Mouse (Mus musculus): ENCODE results near the gene Atp12a. TPM values are rescaled to one million over a fixed set of nuclear protein-coding genes. Genes with fewer than 3 reads are reported as not detected.

Atp12a gene
- total RNA-seq (2022): under 1 TPM in 2 of 4 experiments, not detected in 2; 0.30 to 0.57 TPM

DNA sequence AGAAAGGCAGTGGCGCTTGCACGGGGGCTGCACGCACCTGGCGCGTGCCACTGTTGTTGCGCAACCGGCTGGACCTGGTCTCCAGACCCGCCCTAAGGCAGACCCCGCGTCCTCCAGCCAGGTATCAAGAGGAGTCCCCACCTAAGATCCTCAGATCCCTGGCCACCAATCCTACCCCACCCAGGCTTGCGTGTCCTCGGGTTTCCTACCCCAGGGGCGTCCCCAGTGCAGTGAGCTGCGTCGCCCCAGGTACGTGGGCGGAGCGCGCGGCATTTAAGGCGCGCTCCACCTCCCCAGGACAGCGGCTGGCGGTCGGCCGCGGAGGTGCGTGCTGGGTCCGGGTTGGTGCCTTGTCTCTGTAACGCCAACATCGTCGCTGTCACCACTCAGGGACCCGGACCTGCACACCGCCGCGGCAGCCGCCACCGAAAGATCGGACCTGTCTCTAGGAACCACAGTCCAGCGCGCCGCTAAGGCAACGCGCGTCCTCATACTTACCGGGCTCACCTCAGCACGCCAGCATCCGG is at the start of gene Atp12a:
Gene Atp12a, plus strand, starts transcription at position 358 of the 527 bp plus-strand sequence.
- DNase-seq (ENCODE audit: low spot score in 2 of 2): no peak

DNA sequence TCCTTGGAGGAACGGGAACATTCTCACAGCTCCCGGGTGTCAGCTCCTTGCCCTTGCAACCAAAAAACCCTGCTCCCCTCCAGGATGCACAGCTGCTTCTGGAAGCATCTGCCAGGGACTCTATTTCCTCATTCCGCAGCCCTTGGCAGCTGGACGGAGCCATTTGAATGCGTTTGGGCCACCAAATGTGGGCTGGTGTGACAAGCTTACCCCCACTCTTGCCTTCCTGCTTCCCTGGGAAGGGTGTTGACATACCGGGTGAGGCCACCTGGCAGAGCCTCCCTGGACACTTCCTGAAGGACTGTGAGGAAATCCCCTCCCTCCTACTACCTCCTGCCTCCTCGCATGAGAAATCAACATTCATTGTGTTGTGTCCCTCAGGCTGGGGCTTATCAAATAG is 49.3 kb upstream of the Atp12a start:
- no peak for DNase-seq (ENCODE audit: low spot score in 2 of 2)

- DNase-seq (ENCODE audit: low spot score in 2 of 2): no peak
Observed at GRCm38 (mm10) chr14:56316333-56316732, 48.5 kb upstream of the Atp12a start.

DNA sequence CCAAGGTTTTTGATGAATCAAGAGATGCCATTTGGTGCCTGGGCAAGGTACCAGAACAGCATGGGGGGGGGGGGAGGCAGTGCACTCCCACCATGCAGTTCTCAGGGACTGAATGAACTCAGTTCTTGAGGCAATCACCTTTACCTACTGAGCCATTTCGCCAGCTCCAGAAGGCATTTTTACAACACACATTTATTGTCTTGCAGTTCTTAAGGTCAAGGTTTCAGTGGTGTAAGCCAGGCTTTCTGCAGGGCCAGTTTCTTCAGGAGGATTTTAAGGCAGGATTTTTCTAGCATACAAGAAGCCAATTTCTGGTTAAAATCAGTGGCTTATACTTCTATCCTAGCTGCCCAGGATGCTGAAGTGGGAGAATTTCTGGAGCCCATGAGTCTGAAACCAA is 41.9 kb upstream of the Atp12a start:
- no peak for DNase-seq (ENCODE audit: low spot score in 2 of 2)

- no peak for DNase-seq (ENCODE audit: low spot score in 2 of 2)
Observed at GRCm38 (mm10) chr14:56325038-56325437, 39.8 kb upstream of the Atp12a start.

- DNase-seq (ENCODE audit: low spot score in 2 of 2): no peak
Observed at GRCm38 (mm10) chr14:56333700-56334099, 31.2 kb upstream of the Atp12a start.

- no peak for DNase-seq (ENCODE audit: low spot score in 2 of 2)
Observed at GRCm38 (mm10) chr14:56334437-56334836, 30.4 kb upstream of the Atp12a start.

DNA sequence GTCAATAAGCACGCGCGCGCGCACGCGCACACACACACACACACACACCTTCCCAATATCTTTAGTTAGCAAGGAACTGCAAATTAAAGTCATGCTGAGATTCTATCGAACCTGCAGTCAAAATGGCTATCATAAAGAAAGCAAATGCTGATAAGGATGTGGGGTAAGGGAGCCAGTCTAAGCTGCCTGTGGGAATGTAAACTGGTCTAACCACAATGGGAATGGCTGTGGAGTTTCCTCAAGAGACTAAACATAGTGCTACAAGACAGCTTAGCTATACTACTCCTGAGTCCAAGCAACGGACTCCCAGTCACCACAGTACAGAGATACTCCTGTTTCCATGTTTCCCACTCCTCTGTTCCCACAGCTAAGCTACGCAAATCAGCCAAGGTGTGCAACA is 28.8 kb upstream of the Atp12a start:
- DNase-seq (ENCODE audit: low spot score in 2 of 2): no peak

GRCm38 (mm10) chr14:56337075-56337474 is 27.8 kb upstream of the Atp12a start:
- DNase-seq (ENCODE audit: low spot score in 2 of 2): no peak

DNA sequence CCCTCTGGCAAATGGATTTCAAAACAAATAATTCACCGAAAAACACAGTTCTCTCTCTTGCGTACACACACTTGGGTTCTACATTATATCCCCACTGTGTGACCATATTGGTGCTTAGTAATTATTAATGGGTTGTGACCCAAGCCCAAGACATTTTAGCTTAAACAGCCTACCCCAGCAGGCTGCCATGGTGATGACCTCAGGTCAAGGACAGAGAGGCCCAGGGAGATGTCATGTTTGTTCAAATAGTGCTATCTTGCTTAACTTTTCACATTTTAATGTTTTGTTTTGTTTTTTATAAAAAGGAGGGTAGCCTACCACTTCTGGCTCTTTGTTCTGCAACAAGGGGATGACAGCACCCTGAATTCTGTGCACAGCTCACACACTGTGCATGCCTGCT is 27.2 kb upstream of the Atp12a start:
- no peak for DNase-seq (ENCODE audit: low spot score in 2 of 2)

DNA sequence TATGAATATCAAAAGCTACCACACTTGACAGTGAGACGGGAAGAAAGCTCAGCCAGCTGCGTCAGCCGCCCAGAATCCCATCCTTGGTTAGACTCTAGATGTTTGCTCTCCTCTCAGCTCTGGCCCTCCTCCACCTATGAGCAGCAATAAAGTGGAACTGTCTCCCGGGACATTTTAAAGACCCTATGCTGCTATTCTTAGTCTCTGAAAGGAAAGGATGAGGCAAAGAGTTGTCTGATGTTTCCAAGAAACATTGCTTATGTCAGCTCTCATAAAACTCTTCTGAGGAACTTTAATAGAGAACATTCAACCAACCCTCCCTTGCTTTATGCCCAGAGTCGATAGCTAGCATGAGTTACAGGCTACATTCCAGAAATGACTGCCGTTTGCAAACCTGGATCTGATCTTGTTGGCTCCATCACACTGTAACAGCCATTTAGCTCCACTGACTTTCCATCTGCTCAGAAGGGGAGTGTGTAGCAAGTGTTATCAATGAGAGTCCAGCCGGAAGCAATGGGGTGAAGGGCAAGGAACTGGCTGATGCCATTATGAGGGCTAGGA is 25.9 kb upstream of the Atp12a start:
- DNase-seq (ENCODE audit: low spot score in 2 of 2): no peak

GRCm38 (mm10) chr14:56348704-56349103 is 16.2 kb upstream of the Atp12a start:
- no peak for DNase-seq (ENCODE audit: low spot score in 2 of 2)

DNA sequence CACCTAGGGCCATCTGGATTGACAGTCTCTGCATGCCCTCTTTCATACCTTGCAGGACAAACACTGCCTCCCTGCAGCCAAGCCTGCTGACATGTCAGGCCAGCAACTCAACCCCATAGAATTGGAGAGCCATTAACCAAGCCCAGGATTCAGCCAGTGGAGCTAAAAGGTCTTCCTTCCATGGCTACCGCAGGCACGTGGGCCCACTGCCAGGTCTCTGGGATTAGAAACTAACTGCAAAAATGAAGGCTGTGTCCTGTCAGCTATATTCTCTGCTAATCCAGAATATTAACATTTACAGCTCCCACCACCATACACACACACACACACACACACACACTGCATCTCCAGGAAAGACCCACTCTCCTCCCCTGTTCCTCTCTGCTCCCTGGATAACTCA is 15.3 kb upstream of the Atp12a start:
- no peak for DNase-seq (ENCODE audit: low spot score in 2 of 2)

DNA sequence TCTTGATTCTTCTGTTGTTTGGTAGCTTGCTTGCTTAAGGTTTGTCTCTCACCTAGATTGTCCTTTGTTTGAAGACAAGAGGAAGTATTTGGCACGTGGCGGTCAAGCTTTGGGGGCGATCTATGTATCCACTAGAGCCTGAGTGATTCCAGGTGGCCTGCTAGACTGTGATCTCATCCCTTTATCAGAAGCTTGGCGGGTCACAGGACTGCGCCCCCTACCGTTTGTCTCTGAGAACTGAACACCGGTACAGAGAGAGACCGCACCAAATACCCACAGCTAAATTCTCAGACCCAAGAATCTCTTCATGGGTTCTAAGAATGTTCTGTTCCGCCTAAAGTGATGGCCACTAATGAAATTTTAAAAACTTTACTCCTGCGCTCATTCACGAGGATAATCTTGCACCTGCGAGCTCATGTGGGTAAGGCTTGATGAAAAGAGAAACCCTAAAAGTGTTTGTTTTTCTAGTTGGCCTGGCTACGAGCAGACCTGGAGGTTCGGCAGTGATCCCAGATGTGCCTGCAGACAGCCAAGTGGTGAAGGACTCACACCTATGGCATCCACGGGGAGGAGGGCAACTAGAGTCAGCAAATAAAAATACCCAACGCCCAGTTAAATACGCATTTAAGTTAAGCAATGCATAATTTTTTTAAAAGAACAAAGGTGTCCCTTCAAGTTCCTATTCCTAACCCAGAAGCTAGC is 12.8 kb upstream of the Atp12a start:
- no peak for DNase-seq (ENCODE audit: low spot score in 2 of 2)

GRCm38 (mm10) chr14:56354803-56355202 is 10.1 kb upstream of the Atp12a start:
- no peak for DNase-seq (ENCODE audit: low spot score in 2 of 2)

GRCm38 (mm10) chr14:56355396-56355795 is 9.5 kb upstream of the Atp12a start:
- DNase-seq (ENCODE audit: low spot score in 2 of 2): no peak

- no peak for DNase-seq (ENCODE audit: low spot score in 2 of 2)
Observed at GRCm38 (mm10) chr14:56356196-56356595, 8.7 kb upstream of the Atp12a start.

DNA sequence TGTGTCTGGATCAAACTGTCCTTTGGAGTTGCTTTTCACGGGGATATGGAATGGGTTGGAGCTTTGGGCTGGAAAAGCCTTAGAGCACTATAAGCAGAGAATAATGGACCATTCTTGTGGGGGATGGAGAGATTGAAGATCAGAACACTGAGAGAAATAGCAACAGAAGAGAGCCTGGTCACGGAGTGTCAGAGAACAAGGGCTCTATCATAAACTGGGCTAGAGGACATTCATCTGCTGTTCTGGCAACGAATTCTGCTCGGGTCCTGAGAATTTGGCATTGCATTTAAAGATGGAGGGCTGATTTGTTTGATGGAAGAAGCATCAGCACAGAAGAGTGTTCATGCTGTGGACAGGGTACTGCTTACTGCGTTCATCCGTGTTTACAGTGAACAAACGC is 6.4 kb upstream of the Atp12a start:
- DNase-seq (ENCODE audit: low spot score in 2 of 2): no peak

GRCm38 (mm10) chr14:56359131-56359530 is 5.7 kb upstream of the Atp12a start:
- DNase-seq (ENCODE audit: low spot score in 2 of 2): no peak

- DNase-seq (ENCODE audit: low spot score in 2 of 2): no peak
Observed at GRCm38 (mm10) chr14:56365292-56365691, 424 bp downstream of the Atp12a start.

GRCm38 (mm10) chr14:56366712-56367111 is 1.8 kb downstream of the Atp12a start:
- DNase-seq (ENCODE audit: low spot score in 2 of 2): no peak

DNA sequence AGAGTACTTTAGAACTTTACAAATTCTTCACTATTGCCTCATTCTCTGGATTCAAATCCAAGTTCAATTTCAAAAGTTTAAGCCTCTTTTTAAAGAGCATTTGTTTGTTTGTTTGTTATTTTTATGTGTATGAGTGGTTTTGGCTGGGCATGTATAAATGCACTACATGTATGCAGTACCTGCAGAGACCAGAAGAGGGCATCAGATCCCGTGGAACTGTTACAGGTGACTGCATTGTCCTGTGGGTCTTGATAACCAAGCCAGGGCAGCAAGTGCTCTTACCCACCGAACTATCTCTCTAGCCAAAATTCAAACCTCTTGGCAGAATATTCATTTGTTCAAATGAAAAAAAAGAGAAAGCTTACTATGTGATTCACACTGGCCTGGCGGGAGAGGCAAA is 4.0 kb downstream of the Atp12a start:
- DNase-seq (ENCODE audit: low spot score in 2 of 2): no peak

DNA sequence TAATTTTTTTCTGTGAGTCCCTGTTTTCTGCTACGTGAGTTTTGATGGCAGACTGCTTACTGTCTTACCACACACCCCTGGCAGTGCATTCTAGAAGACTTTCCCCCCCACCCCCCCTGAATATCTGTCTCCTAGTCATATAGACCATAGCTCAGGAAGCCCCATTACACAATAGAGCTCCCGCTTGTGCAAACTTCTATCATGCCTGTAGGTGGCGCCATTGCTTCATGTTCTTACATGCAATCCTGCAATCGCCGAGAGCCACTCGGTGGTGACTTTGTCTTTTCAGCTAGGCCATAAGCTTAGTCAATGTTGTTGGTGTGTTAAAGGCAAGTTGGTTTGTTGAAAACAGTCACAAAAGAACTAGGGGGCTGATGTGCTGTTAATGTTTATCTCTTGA is 10.9 kb downstream of the Atp12a start:
- peak; percentile 39 to 47 for DNase-seq (ENCODE audit: low spot score in 2 of 2)
